Mouse (Mus musculus): ENCODE results near the gene Pde4dip.
A peak's percentile ranks its signal among the peaks of the same experiment; 100 is the strongest.

DNA sequence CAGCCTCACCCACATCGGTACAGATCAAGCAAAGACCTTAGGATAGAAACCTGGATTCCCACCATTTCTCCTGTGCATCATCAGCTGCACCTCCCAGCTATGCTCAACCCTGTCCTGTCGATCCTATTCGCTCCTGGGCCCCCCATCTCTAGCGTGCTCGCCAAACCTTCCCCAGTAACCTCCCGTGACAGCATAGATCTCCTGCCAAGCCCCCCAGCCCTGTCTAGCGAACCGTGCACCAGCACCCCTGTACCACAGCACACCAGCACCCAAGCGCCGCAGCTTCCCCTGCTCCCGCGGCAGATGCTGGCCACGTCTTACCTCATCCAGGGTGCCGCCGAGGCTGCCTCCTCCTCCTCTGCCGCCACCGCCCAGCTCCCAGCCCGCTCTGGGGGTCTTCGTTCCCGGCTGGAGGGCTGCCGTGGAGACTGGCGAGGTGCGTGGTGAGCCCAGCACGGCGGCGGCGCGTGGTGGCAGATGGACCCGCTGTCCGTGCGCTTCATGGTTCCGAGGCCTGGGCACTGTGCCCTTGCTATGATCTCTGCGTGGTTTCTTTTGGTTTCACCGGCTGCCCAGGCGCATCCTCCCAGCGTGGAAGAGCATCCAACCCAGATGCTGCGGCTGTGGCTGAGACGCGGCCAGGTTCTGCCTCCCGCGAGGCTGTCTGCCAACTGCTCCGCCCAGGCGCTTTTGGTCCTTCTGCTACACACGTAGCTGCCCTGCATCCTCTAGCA lies at the start of gene Pde4dip:
- no peak for TF ChIP-seq CTCF (IDR thresholded peaks at IDR 0.05; ENCODE audit: insufficient read depth, low read depth, low read length)
- TF ChIP-seq POLR2A (IDR thresholded peaks at IDR 0.05; ENCODE audit: insufficient read depth, low read depth, low read length), result peak; percentile 58

All from olfactory bulb, adult 2 months (tissue).